Mouse (Mus musculus) mouse embryonic stem cell (cell line): Measurements from ENCODE around the gene Epb41l1.

ENCODE experiments used
- in situ Hi-C, 2 experiments: fragments of 300-500 bp; cut with MboI; formaldehyde crosslinking; loops; 1 replicate in 1 of 2; 3 replicates in 1 of 2; pipeline ENCODE4 v1.14.3; 2019 to 2020; ENCODE audit warnings: low sequenced_read_pairs in 2 of 2, low pct_unique_long_range_greater_than_20kb in 1 of 2, mixed read lengths in 1 of 2; ENCODE audit not compliant: unreplicated experiment in 1 of 2

Epb41l1 gene

GRCm38 (mm10) chr2:156475285-156476110, 54.8 kb downstream of the Epb41l1 start:
- in situ Hi-C loops: no loop called here

GRCm38 (mm10) chr2:156476111-156476747, 55.5 kb downstream of the Epb41l1 start:
- in situ Hi-C loops: no loop called here

DNA sequence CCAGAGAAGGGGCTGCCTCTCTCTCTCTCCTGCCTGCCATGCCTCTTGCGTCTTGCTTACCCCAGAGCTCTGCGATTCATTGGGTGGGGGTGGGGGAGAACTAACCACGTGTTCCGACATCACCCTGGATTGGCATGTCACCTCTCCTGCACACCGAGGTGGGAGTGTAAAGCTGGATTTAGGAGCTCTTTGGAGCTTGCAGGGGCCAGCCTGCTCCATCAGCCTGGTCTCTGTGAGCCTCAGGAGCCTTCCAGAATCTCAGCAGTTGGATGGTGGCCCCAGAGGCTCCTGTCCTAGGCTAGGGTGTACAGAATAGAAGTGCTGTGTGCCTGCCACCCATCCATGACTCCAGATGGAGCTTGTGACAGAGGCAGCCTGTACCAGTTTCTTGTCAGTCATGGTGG, 56.0 kb downstream of the Epb41l1 start:
- in situ Hi-C loops: no loop called here

DNA sequence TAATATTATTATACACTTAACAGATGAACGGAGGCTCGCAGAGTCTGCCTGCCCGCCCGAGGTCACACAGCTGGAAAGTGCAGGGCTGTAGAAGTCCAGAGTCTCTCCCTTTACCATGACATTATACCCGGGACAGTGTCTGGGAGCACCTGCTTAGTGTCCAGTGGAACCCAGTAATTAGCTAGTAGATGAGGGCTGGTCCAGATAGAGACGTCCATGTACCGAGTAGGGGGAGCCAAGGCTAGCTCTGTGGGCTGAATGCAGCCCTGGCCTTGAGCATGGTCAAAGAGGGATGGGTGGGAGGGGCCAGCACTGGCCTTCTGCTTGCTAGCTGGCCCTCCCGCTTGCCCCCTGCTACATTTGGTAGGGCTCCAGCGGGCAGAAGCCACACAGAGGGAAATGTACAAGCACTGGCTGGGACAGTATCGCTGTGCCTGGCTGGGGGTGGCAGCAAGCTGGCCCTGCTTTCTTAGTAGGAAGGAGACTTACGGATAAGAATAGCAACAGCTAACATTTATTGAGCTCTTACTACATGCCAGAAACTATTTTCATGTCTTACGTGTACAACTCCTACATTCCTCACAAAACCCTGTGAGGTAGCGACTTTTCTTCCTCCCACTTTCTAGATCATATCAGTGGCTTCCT, 57.5 kb downstream of the Epb41l1 start:
- in situ Hi-C loops: no loop called here

- in situ Hi-C loops: no loop called here
Measured at GRCm38 (mm10) chr2:156479833-156480232, 59.1 kb downstream of the Epb41l1 start.

GRCm38 (mm10) chr2:156480267-156480666, 59.6 kb downstream of the Epb41l1 start:
- in situ Hi-C loops: no loop called here

DNA sequence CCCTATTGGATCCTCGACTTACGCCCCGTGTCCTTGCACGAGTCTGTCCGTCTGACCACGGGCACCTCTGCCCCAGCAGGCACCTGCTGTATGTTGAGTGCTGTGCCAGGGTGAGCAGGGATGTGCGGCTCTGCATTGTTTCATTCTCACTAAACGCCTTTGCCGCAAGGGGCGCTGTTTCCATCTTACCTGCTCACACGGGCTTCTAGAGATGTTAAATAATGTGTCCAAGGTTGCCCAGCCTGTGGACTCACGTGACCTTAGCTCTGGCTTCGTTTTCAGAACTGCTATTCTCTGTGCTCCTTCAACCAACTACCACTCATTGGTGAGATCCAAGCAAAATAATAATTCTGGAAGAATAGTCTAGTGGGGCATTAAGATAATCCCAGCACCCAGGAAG, 61.6 kb downstream of the Epb41l1 start:
- in situ Hi-C loops: no loop called here

DNA sequence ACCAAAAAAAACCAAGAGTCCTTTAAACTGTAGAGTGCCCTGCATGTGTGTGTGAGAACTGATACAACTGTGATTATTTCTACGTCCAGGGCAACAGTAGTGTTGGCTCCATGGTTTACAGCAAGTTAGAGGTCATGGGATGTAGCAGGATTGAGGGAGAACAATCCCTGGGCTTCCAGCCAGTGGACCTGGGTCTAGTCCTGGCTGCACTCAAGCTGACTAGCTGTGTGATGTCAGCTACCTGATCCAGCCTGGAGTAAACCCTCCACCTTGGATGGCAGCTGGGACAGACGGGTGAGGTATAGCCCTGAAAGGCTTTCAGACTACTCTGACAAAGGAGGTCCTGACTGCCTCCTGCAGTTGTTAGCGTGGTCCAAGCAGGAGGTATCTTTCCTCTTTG, 62.1 kb downstream of the Epb41l1 start:
- in situ Hi-C loops: no loop called here

DNA sequence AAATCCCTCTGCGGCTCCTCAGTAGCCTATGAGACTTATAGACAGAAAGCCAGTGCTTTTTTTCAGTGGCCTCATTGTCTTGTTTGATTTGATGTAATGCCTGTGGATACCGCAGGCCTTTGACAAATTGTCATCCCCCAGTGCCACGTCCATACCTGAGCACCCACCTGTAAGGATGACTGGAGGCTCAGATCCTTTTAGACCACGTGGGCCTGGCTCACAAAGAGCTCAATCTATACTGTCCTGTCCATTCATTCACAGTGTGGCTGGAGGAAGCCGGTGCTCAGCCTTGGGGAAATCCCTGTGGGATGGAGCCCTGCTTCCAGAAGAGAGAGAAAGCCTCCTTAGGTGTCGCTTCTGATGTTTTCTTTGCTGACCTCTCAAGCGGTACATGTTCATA, 62.5 kb downstream of the Epb41l1 start:
- in situ Hi-C loops: no loop called here

DNA sequence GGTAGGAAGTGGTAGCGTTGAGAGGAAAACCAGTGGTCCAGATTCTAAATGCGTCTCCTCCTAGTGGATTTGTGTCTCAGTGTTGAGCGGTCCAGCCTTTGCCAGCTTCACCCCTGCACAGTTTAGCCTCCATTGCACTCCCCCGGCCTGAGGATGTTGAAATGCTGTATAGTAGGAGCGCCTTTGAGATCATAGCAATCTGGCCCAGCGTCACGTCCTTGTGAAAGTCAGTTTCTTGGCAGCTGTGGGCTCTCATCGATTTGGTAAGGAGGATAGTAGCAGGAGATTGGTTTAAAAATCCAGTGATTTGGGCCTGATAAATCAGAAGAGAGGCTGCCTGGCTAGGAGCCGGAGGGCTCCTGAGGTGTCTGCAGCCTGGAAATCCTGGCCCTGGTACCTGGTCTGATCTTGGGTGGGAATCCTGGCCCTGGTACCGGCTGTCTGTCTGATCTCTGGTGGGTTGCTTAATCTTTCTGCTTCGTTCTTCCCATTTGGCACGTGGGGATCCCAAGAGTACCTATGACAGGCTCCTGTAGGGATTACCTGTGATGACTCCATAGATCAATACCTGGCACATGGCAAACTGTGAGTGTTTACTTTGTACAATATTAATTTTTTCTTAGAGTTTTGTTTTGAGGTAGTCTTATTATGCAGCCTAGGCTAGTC, 65.5 kb downstream of the Epb41l1 start:
- in situ Hi-C loops: no loop called here

DNA sequence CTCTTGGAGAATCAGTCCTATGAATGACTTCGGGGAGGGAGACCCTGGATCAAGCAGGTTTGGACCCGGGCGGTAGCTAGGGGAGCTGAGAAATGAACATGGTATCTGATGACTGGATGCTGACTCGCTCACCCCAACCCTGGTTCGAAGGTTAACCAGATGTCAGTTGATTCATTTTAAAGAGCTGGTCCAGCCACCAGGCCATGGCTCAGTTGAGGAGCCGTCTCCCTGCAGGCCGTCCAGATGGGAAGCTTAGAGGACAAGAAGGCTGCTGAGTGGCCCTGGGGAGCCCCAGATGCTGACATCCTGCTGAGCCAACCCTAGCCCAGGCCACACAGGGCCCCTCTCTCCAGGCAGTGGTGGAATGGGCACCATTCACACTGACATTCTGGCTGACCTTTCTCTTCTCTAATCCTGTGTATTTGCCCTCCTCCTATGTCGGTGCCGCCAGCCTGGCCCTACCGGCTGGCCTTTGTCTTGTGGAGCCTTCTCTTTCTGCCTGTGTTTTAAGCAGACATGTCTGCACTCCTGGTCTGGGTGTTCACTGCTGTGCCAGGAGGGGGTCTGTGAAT, 67.0 kb downstream of the Epb41l1 start:
- in situ Hi-C loops: no loop called here

GRCm38 (mm10) chr2:156488166-156488814, 67.6 kb downstream of the Epb41l1 start:
- in situ Hi-C loops: no loop called here

DNA sequence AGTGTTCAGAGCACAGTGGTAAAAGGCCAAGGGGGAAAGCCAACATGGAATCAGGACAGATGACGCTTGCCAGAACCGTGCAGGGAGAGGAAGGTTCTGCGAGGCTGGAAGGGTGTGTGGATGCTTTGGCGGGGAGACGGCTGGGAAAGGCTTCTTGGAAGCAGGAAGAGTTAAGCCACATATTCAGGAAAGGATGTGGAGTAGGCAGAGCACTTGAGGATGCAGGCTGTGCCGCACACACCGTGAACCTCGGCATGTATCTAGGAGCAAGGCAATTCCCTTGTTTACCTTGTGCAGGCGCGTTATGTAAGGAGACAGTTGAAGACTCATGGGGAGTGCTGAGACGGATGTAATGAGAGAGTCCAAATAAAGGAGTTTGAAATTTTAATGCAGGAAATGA, 69.5 kb downstream of the Epb41l1 start:
- in situ Hi-C loops: no loop called here

- in situ Hi-C loops: no loop called here
Measured at GRCm38 (mm10) chr2:156491796-156492195, 71.1 kb downstream of the Epb41l1 start.

GRCm38 (mm10) chr2:156493766-156494165, 73.1 kb downstream of the Epb41l1 start:
- in situ Hi-C loops: no loop called here

- in situ Hi-C loops: no loop called here
Measured at GRCm38 (mm10) chr2:156494465-156494864, 73.8 kb downstream of the Epb41l1 start.

- in situ Hi-C loops: no loop called here
Measured at GRCm38 (mm10) chr2:156494875-156495274, 74.2 kb downstream of the Epb41l1 start.

GRCm38 (mm10) chr2:156496816-156497566, 76.3 kb downstream of the Epb41l1 start:
- in situ Hi-C loops: no loop called here
